Mouse (Mus musculus) gastrocnemius, postnatal 4 days (tissue): Measurements from ENCODE around the gene Ap3b1. TPM values are rescaled to one million over a fixed set of nuclear protein-coding genes. Genes with fewer than 3 reads are reported as not detected.

Experiments
- DNase-seq, 2 experiments: peaks; one replicate each; pipeline ENCODE4 v3.0.0; 2021 to 2022; ENCODE audit warnings: low spot score in 2 of 2, mixed read lengths in 2 of 2
- total RNA-seq, 2 experiments: library from RNA; stranded (reverse); gene quantifications; 2 replicates each; pipeline ENCODE4 v1.2.3; 2021

Ap3b1 gene
- total RNA-seq, 2 experiments from 2014 or later, result 30.2 to 32.4 TPM

GRCm38 (mm10) chr13:94447003-94447402 is 88.2 kb downstream of the Ap3b1 start:
- no peak for DNase-seq

- no peak for DNase-seq
Measured at GRCm38 (mm10) chr13:94449593-94449992, 90.8 kb downstream of the Ap3b1 start.

- no peak for DNase-seq
Measured at GRCm38 (mm10) chr13:94451229-94451628, 92.5 kb downstream of the Ap3b1 start.

- DNase-seq, result no peak
Measured at GRCm38 (mm10) chr13:94454131-94454530, 95.4 kb downstream of the Ap3b1 start.

GRCm38 (mm10) chr13:94459143-94459542 is 100.4 kb downstream of the Ap3b1 start:
- no peak for DNase-seq

GRCm38 (mm10) chr13:94464221-94464620 is 105.5 kb downstream of the Ap3b1 start:
- no peak for DNase-seq

GRCm38 (mm10) chr13:94468551-94468950 is 109.8 kb downstream of the Ap3b1 start:
- no peak for DNase-seq

- DNase-seq, result no peak
Measured at GRCm38 (mm10) chr13:94471009-94471672, 112.4 kb downstream of the Ap3b1 start.

- DNase-seq, result no peak
Measured at GRCm38 (mm10) chr13:94476208-94476607, 117.4 kb downstream of the Ap3b1 start.

GRCm38 (mm10) chr13:94480256-94480655 is 121.5 kb downstream of the Ap3b1 start:
- no peak for DNase-seq

GRCm38 (mm10) chr13:94490684-94491083 is 131.9 kb downstream of the Ap3b1 start:
- no peak for DNase-seq

GRCm38 (mm10) chr13:94491159-94491558 is 132.4 kb downstream of the Ap3b1 start:
- DNase-seq, result no peak

GRCm38 (mm10) chr13:94497521-94497920 is 138.8 kb downstream of the Ap3b1 start:
- DNase-seq, result no peak

GRCm38 (mm10) chr13:94506411-94506810 is 147.7 kb downstream of the Ap3b1 start:
- DNase-seq, result no peak

GRCm38 (mm10) chr13:94508344-94508743 is 149.6 kb downstream of the Ap3b1 start:
- no peak for DNase-seq

- no peak for DNase-seq
Measured at GRCm38 (mm10) chr13:94513157-94513767, 154.5 kb downstream of the Ap3b1 start.

- DNase-seq, result no peak
Measured at GRCm38 (mm10) chr13:94513898-94514297, 155.1 kb downstream of the Ap3b1 start.

- no peak for DNase-seq
Measured at GRCm38 (mm10) chr13:94514992-94515391, 156.2 kb downstream of the Ap3b1 start.

- no peak for DNase-seq
Measured at GRCm38 (mm10) chr13:94516532-94516931, 157.8 kb downstream of the Ap3b1 start.

GRCm38 (mm10) chr13:94518176-94518575 is 159.4 kb downstream of the Ap3b1 start:
- no peak for DNase-seq

GRCm38 (mm10) chr13:94519276-94519675 is 160.5 kb downstream of the Ap3b1 start:
- DNase-seq, result no peak

GRCm38 (mm10) chr13:94523213-94523612 is 164.5 kb downstream of the Ap3b1 start:
- DNase-seq, result no peak

GRCm38 (mm10) chr13:94524669-94525238 is 166.0 kb downstream of the Ap3b1 start:
- no peak for DNase-seq
